Mouse (Mus musculus): ENCODE measurements around the gene Nrf1.

DNA sequence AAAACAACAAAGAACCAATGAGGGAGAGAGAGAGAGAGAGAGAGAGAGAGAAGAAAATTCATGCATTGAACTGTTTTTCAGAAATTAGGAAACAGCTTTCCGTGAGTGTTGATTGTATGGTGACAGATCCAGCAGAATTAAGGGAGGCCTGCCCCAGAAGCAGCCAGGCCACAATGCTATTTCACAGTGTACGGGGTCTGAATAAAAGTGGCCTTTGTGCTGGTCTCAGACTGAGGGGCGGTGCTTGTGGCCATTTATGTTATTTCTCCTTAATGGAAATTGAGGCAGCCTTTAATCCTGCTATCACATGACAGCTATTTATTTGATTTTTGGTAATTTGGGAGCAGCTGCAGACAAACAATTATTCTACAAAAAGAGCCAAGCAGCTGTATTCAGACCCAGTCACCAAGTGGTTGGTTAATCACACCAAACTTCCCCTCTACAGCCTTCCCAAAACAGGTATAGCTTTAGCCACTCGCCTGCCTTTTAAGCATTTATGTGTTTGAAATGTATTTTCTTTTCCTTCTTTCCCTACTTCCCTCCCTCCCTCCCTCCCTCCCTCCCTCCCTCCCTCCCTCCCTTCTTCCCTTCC is 31.2 kb downstream of the Nrf1 start:
- no peak for TF ChIP-seq CTCF (IDR thresholded peaks at IDR 0.05; ENCODE audit: control insufficient read depth, insufficient read depth, insufficient replicate concordance, low read depth, low read length)
- no peak for TF ChIP-seq POLR2A (IDR thresholded peaks at IDR 0.05; ENCODE audit: control insufficient read depth, low read depth, low read length)

Measured in testis, adult 2 months (tissue).